Mouse (Mus musculus) brain, embryonic 14.5 days (tissue): ENCODE data around the gene Tubal3.

Experiments
- CTCF ChIP-seq: fragments of 200-500 bp; IDR thresholded peaks from 2 replicates; pipeline ENCODE4 v1.5.1; 2012; ENCODE audit warnings: inconsistent platforms, mild to moderate bottlenecking, moderate library complexity, borderline replicate concordance; ENCODE audit not compliant: insufficient read depth, insufficient read length; ENCODE audit errors: extremely low read depth
- POLR2A ChIP-seq: fragments of 200-500 bp; IDR thresholded peaks from 2 replicates; pipeline ENCODE4 v1.6.1; 2012; ENCODE audit warnings: mild to moderate bottlenecking, inconsistent platforms, borderline replicate concordance; ENCODE audit not compliant: poor library complexity, insufficient read depth, insufficient read length, severe bottlenecking; ENCODE audit errors: extremely low read depth

- TF ChIP-seq CTCF (no peak), POLR2A (no peak)
These were observed 29.2 kb downstream of the Tubal3 start for GRCm38 (mm10) chr13:3947267-3947666.
